Mouse (Mus musculus): ENCODE results near the gene Acsl1.

Gene Acsl1

GRCm38 (mm10) chr8:46475942-46476341, 5.1 kb downstream of the Acsl1 start:
- DNase-seq, result no peak

- DNase-seq, result no peak
Measured at GRCm38 (mm10) chr8:46477747-46478458, 7.1 kb downstream of the Acsl1 start.

- no peak for DNase-seq
Measured at GRCm38 (mm10) chr8:46478783-46479182, 7.9 kb downstream of the Acsl1 start.

GRCm38 (mm10) chr8:46479794-46480532, 9.1 kb downstream of the Acsl1 start:
- no peak for DNase-seq

GRCm38 (mm10) chr8:46480533-46480900, 9.7 kb downstream of the Acsl1 start:
- DNase-seq, result no peak

- no peak for DNase-seq
Measured at GRCm38 (mm10) chr8:46482771-46483170, 11.9 kb downstream of the Acsl1 start.

- DNase-seq, result no peak
Measured at GRCm38 (mm10) chr8:46483247-46483646, 12.4 kb downstream of the Acsl1 start.

GRCm38 (mm10) chr8:46484077-46484476, 13.2 kb downstream of the Acsl1 start:
- DNase-seq, result no peak

- DNase-seq, result no peak
Measured at GRCm38 (mm10) chr8:46484931-46485463, 14.2 kb downstream of the Acsl1 start.

- DNase-seq, result no peak
Measured at GRCm38 (mm10) chr8:46488085-46488561, 17.3 kb downstream of the Acsl1 start.

GRCm38 (mm10) chr8:46489196-46489595, 18.4 kb downstream of the Acsl1 start:
- no peak for DNase-seq

- DNase-seq, result no peak
Measured at GRCm38 (mm10) chr8:46490250-46490649, 19.4 kb downstream of the Acsl1 start.

GRCm38 (mm10) chr8:46490821-46491220, 20.0 kb downstream of the Acsl1 start:
- no peak for DNase-seq

- no peak for DNase-seq
Measured at GRCm38 (mm10) chr8:46493495-46494170, 22.8 kb downstream of the Acsl1 start.

GRCm38 (mm10) chr8:46496852-46497251, 26.0 kb downstream of the Acsl1 start:
- no peak for DNase-seq

- DNase-seq, result no peak
Measured at GRCm38 (mm10) chr8:46497314-46498011, 26.6 kb downstream of the Acsl1 start.

- no peak for DNase-seq
Measured at GRCm38 (mm10) chr8:46499376-46500061, 28.7 kb downstream of the Acsl1 start.

- no peak for DNase-seq
Measured at GRCm38 (mm10) chr8:46502333-46503071, 31.7 kb downstream of the Acsl1 start.

GRCm38 (mm10) chr8:46503072-46503695, 32.3 kb downstream of the Acsl1 start:
- no peak for DNase-seq

- DNase-seq, result no peak
Measured at GRCm38 (mm10) chr8:46504196-46504595, 33.4 kb downstream of the Acsl1 start.
